In the genomic region with DNA sequence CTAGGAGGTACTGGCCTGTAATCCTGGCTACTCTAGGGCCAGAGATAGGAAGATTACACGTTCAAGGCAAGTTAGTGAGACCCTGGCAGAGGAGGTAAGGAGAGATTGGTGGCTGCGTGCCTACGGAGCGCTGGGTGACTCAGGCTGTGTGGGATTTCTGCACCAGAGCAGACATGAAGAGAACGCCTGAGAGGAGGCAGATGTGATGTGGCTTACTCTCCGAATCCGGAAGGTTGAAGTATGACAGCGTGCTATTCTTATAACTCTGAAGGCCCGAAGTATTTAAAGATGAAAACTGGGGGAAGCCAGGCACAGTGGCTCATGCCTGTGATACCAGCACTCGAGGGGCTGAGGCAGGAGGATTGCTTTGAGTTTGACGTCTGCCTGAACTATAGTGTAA, we compare ENCODE assay signal across 10 mouse cellular contexts. TPM values are rescaled to one million over a fixed set of nuclear protein-coding genes. Genes with fewer than 3 reads are reported as not detected.
DNase-seq lines count a peak whose midpoint lies in the region.
"Had no signal": no experiment of that assay in that cellular context is flagged by ENCODE, and none has a peak within 500 bp of the region (broad histone marks: within the 10 kb centered on the region; RNA-seq: fewer than 3 reads in every experiment).

No protein-coding gene starts in this region.

- WGBS in heart, embryonic 10.5 days, result 67% methylated on average over 11 of the region's 11 CpGs
- 81% methylated on average over 11 of the region's 11 CpGs for WGBS in limb, embryonic 10.5 days

- no peak overlapping the region for H3K4me3 ChIP-seq in heart, embryonic 10.5 days
- no peak overlapping the region for H3K4me3 ChIP-seq in limb, embryonic 10.5 days

- peak overlapping the region; percentile 16; the same call in 1 of the 2 replicates for H3K27ac ChIP-seq in heart, embryonic 10.5 days
- H3K27ac ChIP-seq in limb, embryonic 10.5 days, result peak overlapping the region; percentile 42

- peaks cover 32% of the 10 kb centered on the region for H3K36me3 ChIP-seq in heart, embryonic 10.5 days
- H3K36me3 ChIP-seq in limb, embryonic 10.5 days, result peaks cover 35% of the 10 kb centered on the region

- H3K9me3 ChIP-seq in heart, embryonic 10.5 days, result no peaks in the 10 kb centered on the region
- no peaks in the 10 kb centered on the region for H3K9me3 ChIP-seq in limb, embryonic 10.5 days (replicated peaks)

- no peak for DNase-seq in heart, embryonic 10.5 days (ENCODE audit: low spot score)
- no peak for DNase-seq in heart, postnatal 25 days (ENCODE audit: low spot score)
- peak; percentile 70 to 82 for DNase-seq in left cerebral cortex, adult 18-20 months (ENCODE audit: low spot score in 2 of 2)
- no peak for DNase-seq in left cerebral cortex, postnatal 4 days
- DNase-seq in NIH3T3 (ENCODE audit: low read depth), result peak; percentile 68
- no peak for DNase-seq in limb, embryonic 10.5 days (ENCODE audit: low spot score)
- DNase-seq in thymus, adult 18-20 months, result no peak
- no peak for DNase-seq in cerebellum, adult 9-10 months

- H3K4me1 ChIP-seq in heart, embryonic 10.5 days, result peaks cover 66% of the 10 kb centered on the region
- H3K4me1 ChIP-seq in limb, embryonic 10.5 days, result peaks cover 50% of the 10 kb centered on the region

- H3K27me3 ChIP-seq in heart, embryonic 10.5 days (ENCODE audit: insufficient read depth, poor library complexity, severe bottlenecking), result peaks cover 27% of the 10 kb centered on the region
- H3K27me3 ChIP-seq in limb, embryonic 10.5 days (ENCODE audit: low read depth, poor library complexity, severe bottlenecking), result peaks cover 14% of the 10 kb centered on the region

- intact Hi-C loops in heart, postnatal 25 days (cut with DNase I), result no loop called here
- intact Hi-C loops in left cerebral cortex, postnatal 4 days (cut with DNase I), result no loop called here

RNA-seq across cellular contexts. Expression of a gene that starts 15.2 kb away (rescaled TPM):
- 0.90 and 1.3 TPM in 2 replicates for polyA plus RNA-seq in heart, embryonic 10.5 days (2016; fragmentation: Nextera tagmentation; extraction: Ambion mirVana)
- 1 to 10 TPM; 2.9 to 3.0 TPM for total RNA-seq in heart, postnatal 25 days (2021)
- total RNA-seq in left cerebral cortex, adult 18-20 months (2021), result 10 to 100 TPM; 19.0 to 20.7 TPM
- 1 to 10 TPM; 2.3 to 2.6 TPM for total RNA-seq in left cerebral cortex, postnatal 4 days (2021)
- 0.67 and 0.75 TPM in 2 replicates for polyA plus RNA-seq in limb, embryonic 10.5 days (2016; fragmentation: Nextera tagmentation; extraction: Ambion mirVana)

RNA-seq across cellular contexts. Expression of a gene that starts 28.2 kb away (rescaled TPM):
- polyA plus RNA-seq in heart, embryonic 10.5 days (2016; fragmentation: Nextera tagmentation; extraction: Ambion mirVana), result 10.1 and 10.2 TPM in 2 replicates
- 10 to 100 TPM; 18.7 to 18.9 TPM for total RNA-seq in heart, postnatal 25 days (2021)
- total RNA-seq in left cerebral cortex, adult 18-20 months (2021), result 10 to 100 TPM; 80.0 to 91.9 TPM
- total RNA-seq in left cerebral cortex, postnatal 4 days (2021), result 10 to 100 TPM; 21.2 to 25.7 TPM
- polyA plus RNA-seq in limb, embryonic 10.5 days (2016; fragmentation: Nextera tagmentation; extraction: Ambion mirVana), result 9.5 and 13.3 TPM in 2 replicates

RNA-seq across cellular contexts. Expression of a gene that starts 51.6 kb away (rescaled TPM):
- polyA plus RNA-seq in heart, embryonic 10.5 days (2016; fragmentation: Nextera tagmentation; extraction: Ambion mirVana), result 1.4 and 4.0 TPM in 2 replicates
- 1 to 10 TPM; 1.7 to 2.2 TPM for total RNA-seq in heart, postnatal 25 days (2021)
- total RNA-seq in left cerebral cortex, adult 18-20 months (2021), result 1 to 10 TPM; 3.0 to 3.4 TPM
- total RNA-seq in left cerebral cortex, postnatal 4 days (2021), result under 1 TPM in 1 of 2 experiments, not detected in 1; 0.46 TPM
- polyA plus RNA-seq in limb, embryonic 10.5 days (2016; fragmentation: Nextera tagmentation; extraction: Ambion mirVana), result 2.9 and 3.2 TPM in 2 replicates

RNA-seq across cellular contexts. Expression of a gene that starts 58.1 kb away (rescaled TPM):
- polyA plus RNA-seq in heart, embryonic 10.5 days (2016; fragmentation: Nextera tagmentation; extraction: Ambion mirVana), result not detected in 2 replicates
- total RNA-seq in heart, postnatal 25 days (2021), result not detected
- total RNA-seq in left cerebral cortex, adult 18-20 months (2021), result not detected
- not detected for total RNA-seq in left cerebral cortex, postnatal 4 days (2021)
- not detected in 2 replicates for polyA plus RNA-seq in limb, embryonic 10.5 days (2016; fragmentation: Nextera tagmentation; extraction: Ambion mirVana)
- total RNA-seq: left cerebral cortex, postnatal 36 days; neutrophil, adult 5-6 weeks had no signal

Comparison
In these comparisons a context has a peak if more than half of its experiments do, and no peak if none do; other contexts are left out.
1. DNase-seq: peak in left cerebral cortex, adult 18-20 months (2 of 2) and NIH3T3 (single experiment); none in heart, embryonic 10.5 days (single experiment), heart, postnatal 25 days (single experiment), left cerebral cortex, postnatal 4 days (single experiment), limb, embryonic 10.5 days (single experiment), thymus, adult 18-20 months (0 of 2) and cerebellum, adult 9-10 months (single experiment).
2. RNA of a gene that starts 15.2 kb away (total RNA-seq): 19.0 to 20.7 TPM in left cerebral cortex, adult 18-20 months; 2.9 to 3.0 TPM in heart, postnatal 25 days and 2.3 to 2.6 TPM in left cerebral cortex, postnatal 4 days; every median in the first group is over 4 times any median in the second.